Mouse (Mus musculus) induced T-regulatory cell, adult 2 months (primary cell): ENCODE measurements at regions not wholly inside any gene's neighbourhood (a gene's known extent, or its start where the extent isn't known, plus 50 kb on each side); places are given as distances from the start of the nearest gene placed in this dataset.

Experiments
- DNase-seq: peaks from one replicate; pipeline ENCODE4 v3.0.0-alpha.2; 2012; ENCODE audit warnings: low read depth

GRCm38 (mm10) chr14:110007159-110007558 lies 747.8 kb downstream of the Slitrk6 start:
- no peak for DNase-seq

GRCm38 (mm10) chr14:109985026-109985425 lies 769.9 kb downstream of the Slitrk6 start:
- no peak for DNase-seq

- DNase-seq = no peak
Observed at GRCm38 (mm10) chr14:109958008-109958407, 796.9 kb downstream of the Slitrk6 start.

- no peak for DNase-seq
Observed at GRCm38 (mm10) chr14:109941944-109942343, 813.0 kb downstream of the Slitrk6 start.

GRCm38 (mm10) chr14:109941162-109941561 lies 813.8 kb downstream of the Slitrk6 start:
- no peak for DNase-seq

- DNase-seq = no peak
Observed at GRCm38 (mm10) chr14:109937432-109937831, 817.5 kb downstream of the Slitrk6 start.

- DNase-seq = no peak
Observed at GRCm38 (mm10) chr14:109928977-109929376, 826.0 kb downstream of the Slitrk6 start.

- no peak for DNase-seq
Observed at GRCm38 (mm10) chr14:109891896-109892165, 863.1 kb downstream of the Slitrk6 start.

GRCm38 (mm10) chr14:109891151-109891895 lies 863.6 kb downstream of the Slitrk6 start:
- DNase-seq = no peak

- no peak for DNase-seq
Observed at GRCm38 (mm10) chr14:109876950-109877663, 877.8 kb downstream of the Slitrk6 start.

- DNase-seq = peak; percentile 33
Observed at GRCm38 (mm10) chr14:109874230-109874629, 880.7 kb downstream of the Slitrk6 start.

GRCm38 (mm10) chr14:109840354-109841104 lies 914.4 kb downstream of the Slitrk6 start:
- DNase-seq = no peak

- DNase-seq = no peak
Observed at GRCm38 (mm10) chr14:109802522-109803126, 888.7 kb upstream of the Slitrk1 start.

- no peak for DNase-seq
Observed at GRCm38 (mm10) chr14:109772246-109772645, 858.3 kb upstream of the Slitrk1 start.

GRCm38 (mm10) chr14:109760892-109761291 lies 846.9 kb upstream of the Slitrk1 start:
- DNase-seq = no peak
